Mouse (Mus musculus): ENCODE data around the gene Gm21820.
"Not testable (repeated sequence)": the region's sequence is repeated elsewhere in the genome, so short reads cannot be mapped to it uniquely, and the experiment has no call there.

Gm21820 gene

GRCm38 (mm10) chrY:5249341-5249740 is at the start of gene Gm21820:
Gene Gm21820, minus strand, starts transcription at chrY:5249441.
- DNase-seq, result not testable (repeated sequence)

All from thymus, postnatal 36 days (tissue).